Mouse (Mus musculus) adrenal gland, adult 8-10 months (tissue): ENCODE measurements around the gene Pbxip1. TPM values are rescaled to one million over a fixed set of nuclear protein-coding genes. Genes with fewer than 3 reads are reported as not detected.
A peak's percentile ranks its signal among the peaks of the same experiment; 100 is the strongest.

Source experiments
- DNase-seq: peaks from one replicate; pipeline ENCODE4 v3.0.0; 2022
- total RNA-seq, 4 experiments: library from RNA; stranded (reverse); gene quantifications; 2 replicates each; pipeline ENCODE4 v1.2.4; 2022

Pbxip1 gene
- total RNA-seq, 4 experiments from 2014 or later: 57.0 to 119 (median 81.5) TPM

- DNase-seq: no peak
These were observed 2.0 kb upstream of the Pbxip1 start for GRCm38 (mm10) chr3:89434532-89434931.

GRCm38 (mm10) chr3:89435041-89435440 is 1.5 kb upstream of the Pbxip1 start:
- no peak for DNase-seq

- DNase-seq: no peak
These were observed 763 bp downstream of the Pbxip1 start for GRCm38 (mm10) chr3:89437269-89437668.

- no peak for DNase-seq
These were observed 4.2 kb downstream of the Pbxip1 start for GRCm38 (mm10) chr3:89440691-89441090.

- DNase-seq: no peak
These were observed 12.4 kb downstream of the Pbxip1 start for GRCm38 (mm10) chr3:89448720-89449537.

GRCm38 (mm10) chr3:89449541-89449940 is 13.0 kb downstream of the Pbxip1 start:
- no peak for DNase-seq

- no peak for DNase-seq
These were observed 15.4 kb downstream of the Pbxip1 start for GRCm38 (mm10) chr3:89451916-89452315.

GRCm38 (mm10) chr3:89454401-89455177 is 18.1 kb downstream of the Pbxip1 start, which contains the start of gene Pmvk:
TSS of gene Pmvk (plus strand) at chr3:89454541.
- DNase-seq: no peak

- no peak for DNase-seq
These were observed 19.3 kb downstream of the Pbxip1 start for GRCm38 (mm10) chr3:89455786-89456285.

- DNase-seq: no peak
These were observed 20.5 kb downstream of the Pbxip1 start for GRCm38 (mm10) chr3:89456726-89457665.

- no peak for DNase-seq
These were observed 22.0 kb downstream of the Pbxip1 start for GRCm38 (mm10) chr3:89458372-89458964.

- peak; percentile 83 for DNase-seq
These were observed 22.7 kb downstream of the Pbxip1 start for GRCm38 (mm10) chr3:89458965-89459807.

- no peak for DNase-seq
These were observed 31.8 kb downstream of the Pbxip1 start for GRCm38 (mm10) chr3:89468268-89468667.

GRCm38 (mm10) chr3:89472280-89472679 is 35.8 kb downstream of the Pbxip1 start:
- no peak for DNase-seq

GRCm38 (mm10) chr3:89473838-89474237 is 37.3 kb downstream of the Pbxip1 start:
- no peak for DNase-seq

- no peak for DNase-seq
These were observed 42.5 kb downstream of the Pbxip1 start for GRCm38 (mm10) chr3:89479055-89479454.

- DNase-seq: no peak
These were observed 45.0 kb downstream of the Pbxip1 start for GRCm38 (mm10) chr3:89481488-89481887.

GRCm38 (mm10) chr3:89482249-89482648 is 45.7 kb downstream of the Pbxip1 start:
- DNase-seq: no peak

- DNase-seq: peak; percentile 50
These were observed 48.4 kb downstream of the Pbxip1 start for GRCm38 (mm10) chr3:89484766-89485524.

GRCm38 (mm10) chr3:89486111-89486510 is 49.6 kb downstream of the Pbxip1 start:
- DNase-seq: no peak
